Mouse (Mus musculus) 3T3-L1 (cell line): ENCODE data around the gene Dtnb.
A peak's percentile ranks its signal among the peaks of the same experiment; 100 is the strongest.
"Not testable (repeated sequence)": the region's sequence is repeated elsewhere in the genome, so short reads cannot be mapped to it uniquely, and the experiment has no call there.

Experiments used
- DNase-seq: peaks from one replicate; pipeline ENCODE4 v3.0.0-alpha.2; 2015; ENCODE audit warnings: low read depth, low spot score

The Dtnb gene

DNA sequence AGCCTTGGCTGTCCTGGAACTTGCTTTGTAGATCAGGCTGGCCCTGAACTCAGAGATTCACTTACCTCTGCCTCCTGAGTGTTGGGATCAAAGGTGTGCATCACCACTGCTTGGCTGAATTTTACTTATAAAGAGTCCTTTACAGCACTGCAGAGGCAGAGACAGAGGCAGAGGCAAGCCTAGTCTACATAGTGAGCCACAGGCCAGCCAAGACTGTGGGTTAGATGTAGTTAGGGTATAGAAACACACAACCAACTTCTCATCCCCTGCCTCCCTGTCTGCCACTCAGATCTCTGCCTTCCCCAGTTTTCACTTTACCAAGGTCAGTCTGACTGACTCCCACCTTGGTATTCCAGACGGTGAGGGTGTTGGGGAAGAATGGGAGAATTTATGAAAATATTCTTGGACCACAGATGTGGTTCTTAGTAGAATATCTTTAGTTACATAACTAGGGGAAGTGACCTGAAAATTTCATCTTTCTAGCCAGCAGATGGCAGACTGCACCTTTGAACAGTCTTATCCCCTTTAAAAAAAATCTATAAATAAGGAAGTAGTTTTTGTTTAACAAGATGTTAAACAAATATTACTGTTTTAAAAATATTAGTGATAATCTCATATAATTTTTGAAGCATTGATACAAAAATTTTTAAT is 88.9 kb downstream of the Dtnb start:
- peak; percentile 80 for DNase-seq

DNA sequence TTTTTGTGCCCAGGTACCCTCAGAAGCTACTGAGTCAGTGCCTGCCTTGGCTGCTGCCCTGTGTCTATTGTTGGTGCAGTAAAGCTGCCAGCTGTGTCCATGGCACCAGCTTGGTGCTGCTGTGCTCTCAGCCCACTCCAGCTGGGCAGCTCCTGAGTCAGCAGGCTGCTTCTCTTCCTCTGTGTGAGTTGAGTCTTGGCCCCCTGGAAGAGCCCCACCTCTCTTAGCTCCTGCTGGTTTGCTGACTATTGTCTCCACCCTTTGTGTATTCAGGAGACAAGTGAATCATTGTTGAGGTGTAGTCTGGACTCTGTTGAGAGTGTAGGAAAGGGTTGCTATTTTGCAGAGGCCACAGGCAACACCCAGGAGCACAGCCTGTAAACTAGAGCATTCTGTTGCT is 90.5 kb downstream of the Dtnb start:
- DNase-seq: peak; percentile 64

DNA sequence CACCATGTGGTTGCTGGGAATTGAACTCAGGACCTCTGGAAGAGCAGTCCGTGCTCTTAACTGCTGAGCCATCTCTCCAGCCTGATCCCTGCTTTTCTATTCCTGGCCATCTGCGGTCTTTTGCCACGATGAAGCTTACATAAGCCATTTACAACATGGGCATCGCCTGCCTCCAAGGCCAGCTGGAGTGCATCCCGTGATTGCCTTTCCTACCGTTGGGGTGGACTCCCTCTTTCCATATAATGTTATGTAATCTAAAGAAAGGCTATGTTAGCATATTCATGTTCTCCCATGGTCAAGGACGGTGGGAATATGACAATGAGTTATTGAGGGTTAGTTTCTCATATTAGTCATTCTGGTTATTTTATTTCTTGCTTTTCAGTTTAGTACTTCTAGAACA is 91.2 kb downstream of the Dtnb start:
- DNase-seq: no peak

GRCm38 (mm10) chr12:3669971-3670381 is 97.8 kb downstream of the Dtnb start:
- DNase-seq: no peak

DNA sequence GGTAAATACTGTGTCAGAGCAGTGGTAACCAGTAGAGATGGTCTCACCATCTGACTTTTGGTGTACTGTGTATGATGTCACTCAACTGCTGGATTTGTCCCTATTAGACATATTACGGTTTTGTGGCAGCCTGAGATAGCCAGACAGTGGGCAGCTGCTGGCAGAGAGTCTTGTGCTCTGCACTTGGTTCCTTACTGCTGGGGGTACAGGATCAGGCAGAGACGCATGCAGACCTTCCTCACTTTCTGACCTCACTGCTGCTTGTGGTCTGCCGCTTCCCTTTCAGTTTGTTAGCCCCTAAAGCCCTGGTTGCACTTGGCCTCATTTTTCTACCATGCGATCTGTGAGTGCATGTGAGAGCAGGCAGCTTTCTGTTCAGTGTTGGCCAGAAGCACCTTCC is 98.9 kb downstream of the Dtnb start:
- no peak for DNase-seq

DNA sequence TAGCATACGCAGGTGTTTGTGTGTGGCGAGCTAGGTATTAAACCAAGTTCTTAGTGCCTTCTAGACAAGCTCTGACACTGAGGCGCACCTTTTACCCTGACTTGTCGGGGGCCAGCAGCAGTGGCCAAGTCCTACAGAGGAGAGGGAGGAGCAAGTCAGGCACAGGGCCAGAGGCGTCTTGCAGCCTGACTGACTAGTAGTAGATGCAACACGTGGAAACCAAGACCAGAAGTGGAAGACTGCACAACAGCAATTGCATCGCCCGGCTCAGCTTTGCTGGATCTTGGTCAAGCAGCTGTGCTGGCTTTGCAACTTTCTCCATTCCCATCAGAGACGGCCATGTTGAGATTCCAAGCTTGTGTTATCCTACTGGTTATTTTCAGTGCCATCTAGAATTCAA is 100.6 kb downstream of the Dtnb start:
- no peak for DNase-seq

- no peak for DNase-seq
Measured at GRCm38 (mm10) chr12:3673886-3674285, 101.7 kb downstream of the Dtnb start.

DNA sequence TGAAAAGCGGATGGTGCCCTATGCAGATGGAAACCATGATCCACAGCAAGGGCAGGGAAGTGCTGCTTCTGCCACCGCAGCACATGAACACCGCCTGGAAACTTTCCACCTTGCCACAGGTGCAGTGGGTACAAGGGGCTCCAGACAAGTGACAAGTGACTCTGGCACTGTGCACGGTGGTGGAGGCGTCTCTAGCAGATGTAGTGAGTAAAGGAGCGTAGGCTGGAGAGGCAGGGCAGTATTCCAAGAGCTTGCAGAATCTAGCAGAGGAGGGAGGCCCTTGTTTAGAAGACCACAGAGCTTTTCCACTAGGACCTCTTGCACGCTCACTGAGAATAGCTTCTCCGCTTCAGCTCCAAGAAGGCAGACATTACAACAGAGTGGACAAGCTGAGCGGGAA is 102.7 kb downstream of the Dtnb start:
- DNase-seq: no peak

GRCm38 (mm10) chr12:3680721-3681120 is 108.5 kb downstream of the Dtnb start:
- DNase-seq: no peak

DNA sequence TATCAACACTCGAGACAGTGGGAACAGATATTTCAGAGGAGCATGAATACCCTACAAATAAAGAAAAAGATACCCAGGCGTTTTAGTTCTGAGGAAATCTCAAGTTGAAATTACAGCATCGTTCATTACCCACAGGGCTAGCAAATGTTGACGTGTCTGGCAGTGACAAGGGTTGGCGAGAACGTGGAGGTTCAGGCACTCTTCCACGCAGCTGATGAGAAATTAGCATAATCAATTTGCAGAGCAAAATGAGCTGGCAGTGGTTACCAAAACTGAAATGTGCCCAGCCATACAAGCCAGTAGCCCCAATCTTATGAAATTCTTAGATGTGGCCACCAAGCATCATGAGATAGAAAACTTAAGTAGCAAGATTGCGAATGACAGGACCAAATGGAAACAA is 110.9 kb downstream of the Dtnb start:
- DNase-seq: no peak

GRCm38 (mm10) chr12:3686419-3686940 is 114.3 kb downstream of the Dtnb start:
- DNase-seq: no peak

DNA sequence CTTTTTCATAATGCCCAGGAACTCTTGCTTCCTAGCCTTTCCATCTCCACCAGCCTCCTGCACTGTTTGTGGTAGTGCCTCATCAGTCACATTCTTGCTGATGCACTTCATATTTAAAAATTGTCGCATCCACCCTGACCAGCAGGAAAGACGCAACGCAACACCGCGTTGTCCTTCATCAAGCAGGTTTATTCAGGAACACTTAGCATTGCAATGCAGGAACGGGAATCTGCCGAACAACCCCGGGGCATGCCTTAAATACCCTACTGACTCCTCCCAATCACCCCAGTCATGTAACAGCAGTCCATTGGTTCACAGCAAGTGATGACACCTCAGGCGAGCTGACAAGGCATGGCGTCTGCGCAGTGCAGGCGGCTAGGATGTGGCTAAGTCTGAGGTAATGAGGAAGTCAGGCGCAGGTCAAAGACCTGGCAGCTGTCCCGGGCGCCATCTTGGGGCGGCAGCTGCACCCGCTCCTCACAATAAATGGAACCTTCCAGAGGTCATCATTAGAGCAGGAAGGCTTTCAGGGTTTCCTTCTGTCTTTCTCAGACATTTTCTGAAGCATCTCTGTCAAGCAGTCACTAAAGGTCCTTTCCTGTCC is 118.8 kb downstream of the Dtnb start:
- DNase-seq: not testable (repeated sequence)

DNA sequence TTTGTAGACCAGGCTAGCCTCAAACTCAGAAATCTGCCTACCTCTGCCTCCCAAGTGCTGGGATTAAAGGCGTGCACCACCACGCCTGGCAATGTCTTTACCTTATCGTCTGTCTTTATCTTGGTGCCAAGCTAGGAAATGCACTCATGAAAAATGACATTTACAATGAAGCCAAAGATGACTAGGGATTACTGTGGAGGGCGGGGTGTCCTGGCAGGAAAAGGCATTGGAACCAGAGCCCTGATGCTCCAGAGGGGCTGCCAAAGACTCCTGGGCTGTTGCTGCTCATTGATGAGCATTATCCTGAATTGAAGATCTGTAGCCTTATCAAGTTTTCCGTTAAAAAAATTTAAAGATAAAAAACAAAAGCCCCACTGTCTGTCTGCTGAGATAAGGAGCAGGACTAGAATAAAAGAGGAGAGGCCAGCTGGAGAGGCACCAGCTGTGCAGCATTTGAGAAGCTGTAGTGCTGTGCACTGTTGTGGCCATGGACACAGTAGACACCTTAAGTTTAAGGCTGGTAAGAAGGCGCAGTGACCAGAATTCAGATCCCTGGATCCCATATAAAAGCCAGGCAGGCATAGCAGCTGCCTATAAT is 120.7 kb downstream of the Dtnb start:
- DNase-seq: no peak

- DNase-seq: peak; percentile 81
Measured at GRCm38 (mm10) chr12:3695741-3696501, 123.7 kb downstream of the Dtnb start.

GRCm38 (mm10) chr12:3700503-3700902 is 128.3 kb downstream of the Dtnb start:
- DNase-seq: peak; percentile 42

- no peak for DNase-seq
Measured at GRCm38 (mm10) chr12:3702903-3703302, 130.7 kb downstream of the Dtnb start.

DNA sequence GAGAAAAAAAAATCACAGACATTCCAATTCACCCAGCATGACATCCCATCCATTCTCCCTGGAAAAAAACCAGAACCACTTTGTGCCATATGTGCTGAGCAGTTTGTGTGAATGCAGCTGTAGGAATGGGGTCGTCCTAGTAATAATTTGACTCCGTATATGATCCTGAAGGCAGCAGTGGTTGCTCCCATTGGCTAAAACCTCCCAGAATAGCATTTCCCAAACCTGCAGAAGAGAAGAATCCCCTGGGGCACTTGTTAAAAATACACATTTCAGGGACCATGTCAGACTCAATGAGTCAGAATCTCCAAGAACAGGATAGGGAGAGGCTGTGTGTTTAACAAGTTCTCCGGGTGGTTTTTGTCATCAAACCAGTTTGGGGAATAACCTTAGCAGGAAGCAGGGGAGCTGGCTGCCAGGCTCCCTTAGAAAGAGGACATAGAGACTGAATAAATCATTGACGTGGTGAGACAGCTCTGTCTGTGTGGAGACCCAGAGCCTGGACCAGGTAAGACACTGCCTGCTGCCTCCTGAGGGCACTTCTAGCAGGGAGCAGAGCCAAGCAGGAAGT is 147.1 kb downstream of the Dtnb start:
- DNase-seq: peak; percentile 94

DNA sequence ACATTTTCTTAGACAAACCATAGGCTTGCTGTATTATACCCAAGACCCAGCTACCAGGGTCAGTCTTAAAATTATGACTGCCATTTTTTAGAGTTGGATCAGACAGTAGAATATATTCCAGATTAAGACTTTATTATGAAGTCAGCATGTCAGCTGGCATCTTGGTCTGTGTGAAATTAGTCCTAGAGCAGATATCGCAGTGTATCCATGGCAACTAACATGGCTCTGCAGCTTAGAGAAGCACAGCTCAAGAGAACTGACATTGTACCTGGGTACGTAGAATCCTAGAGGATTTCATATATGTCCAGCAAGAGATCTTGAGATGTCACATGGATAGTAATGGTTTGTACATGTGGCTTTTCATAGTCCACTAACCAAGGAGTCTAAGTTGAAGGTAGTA is 148.3 kb downstream of the Dtnb start:
- no peak for DNase-seq

GRCm38 (mm10) chr12:3723762-3724161 is 151.6 kb downstream of the Dtnb start:
- DNase-seq: no peak

DNA sequence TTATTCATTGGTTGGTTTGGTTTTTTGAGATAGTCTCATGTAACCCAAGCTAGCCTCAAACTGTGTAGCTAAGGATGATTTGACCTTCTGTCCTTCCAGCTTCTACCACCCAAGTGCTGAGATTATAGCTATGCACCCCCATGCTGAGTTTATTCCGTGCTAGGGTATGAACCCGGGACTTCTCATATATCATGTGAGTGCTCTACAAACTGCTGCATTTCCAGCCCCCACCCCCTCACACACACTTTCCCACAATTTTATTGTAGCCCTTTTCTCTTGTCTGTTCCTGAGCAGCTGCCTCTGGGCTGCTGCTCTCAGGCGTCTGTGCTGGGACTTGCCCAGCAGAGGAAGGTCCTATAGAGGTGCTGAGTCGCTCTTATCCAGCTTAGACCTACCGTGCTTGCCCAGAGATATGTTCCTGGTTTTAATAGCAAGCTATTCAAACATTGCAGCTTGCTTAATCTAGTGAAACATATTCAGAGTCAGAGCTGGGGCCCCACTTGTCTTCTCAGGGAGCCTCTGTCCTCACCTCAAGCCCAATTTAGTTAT is 152.7 kb downstream of the Dtnb start:
- no peak for DNase-seq

- peak; percentile 84 for DNase-seq
Measured at GRCm38 (mm10) chr12:3729521-3730075, 157.4 kb downstream of the Dtnb start.
